Mouse (Mus musculus) hindbrain, embryonic 15.5 days (tissue): ENCODE measurements around the gene Nid2. TPM values are rescaled to one million over a fixed set of nuclear protein-coding genes. Genes with fewer than 3 reads are reported as not detected.
A peak's percentile ranks its signal among the peaks of the same experiment; 100 is the strongest.

ENCODE experiments used
- ATAC-seq: fragments of 200-750 bp; cut with Nextera tagmentation; 2 replicates; pipeline ENCODE4 v1.8.0; 2017; ENCODE audit warnings: low read depth, moderate number of reproducible peaks, moderate TSS enrichment; ENCODE audit not compliant: low FRiP score
- H3K27ac ChIP-seq: fragments of 300-500 bp; sonication (generic); replicated peaks from 2 replicates; pipeline ENCODE4 v1.5.1; 2015; ENCODE audit warnings: mild to moderate bottlenecking, inconsistent platforms
- H3K27me3 ChIP-seq: fragments of 300-500 bp; sonication (generic); 2 replicates; pipeline ENCODE4 v1.6.1; 2015; ENCODE audit warnings: control low read depth, inconsistent platforms
- H3K36me3 ChIP-seq: fragments of 300-500 bp; sonication (generic); 2 replicates; pipeline ENCODE4 v1.6.1; 2015; ENCODE audit warnings: control low read depth, inconsistent platforms
- H3K4me1 ChIP-seq: fragments of 300-500 bp; sonication (generic); replicated peaks from 2 replicates; pipeline ENCODE4 v1.6.1; 2015; ENCODE audit warnings: control low read depth, inconsistent platforms
- H3K4me2 ChIP-seq: fragments of 300-500 bp; sonication (generic); 2 replicates; pipeline ENCODE4 v1.6.1; 2015; ENCODE audit warnings: moderate library complexity, mild to moderate bottlenecking, inconsistent platforms
- H3K4me3 ChIP-seq: fragments of 300-500 bp; sonication (generic); 2 replicates; pipeline ENCODE4 v1.5.1; 2015; ENCODE audit warnings: mild to moderate bottlenecking, inconsistent platforms
- H3K9ac ChIP-seq: fragments of 300-500 bp; sonication (generic); 2 replicates; pipeline ENCODE4 v1.6.1; 2015; ENCODE audit warnings: inconsistent platforms
- H3K9me3 ChIP-seq: fragments of 300-500 bp; sonication (generic); 2 replicates; pipeline ENCODE4 v1.6.1; 2016; ENCODE audit warnings: control low read depth, inconsistent platforms
- WGBS: fragments of 180-500 bp; shearing (Covaris S2); methylation state at CpG from one replicate; pipeline ENCODE4 v1.1.7; 2015; 5-methylcytosine and 5-hydroxymethylcytosine counted together
- polyA plus RNA-seq: library from polyadenylated mRNA; unstranded; fragments of >200 nt; fragmentation: Nextera tagmentation; extraction: Ambion mirVana; gene quantifications from 2 replicates; pipeline ENCODE4 v1.2.1, GENCODE M21; 2015

Gene Nid2
- polyA plus RNA-seq, 1 experiment from 2014 or later, result 45.7 TPM

GRCm38 (mm10) chr14:19728278-19728677 lies 22.8 kb upstream of the Nid2 start:
- Histone ChIP-seq H3K27ac (no peak overlapping the region), H3K36me3 (no peaks in the 10 kb centered on the region), H3K27me3 (no peaks in the 10 kb centered on the region), H3K9ac (no peak overlapping the region), H3K4me1 (no peaks in the 10 kb centered on the region), H3K4me3 (no peak overlapping the region), H3K4me2 (no peak overlapping the region), H3K9me3 (no peaks in the 10 kb centered on the region)
- ATAC-seq, result no peak
- WGBS, result 76% methylated on average over 5 of the region's 5 CpGs

GRCm38 (mm10) chr14:19728737-19729136 lies 22.3 kb upstream of the Nid2 start:
- no peak overlapping the region for H3K9ac ChIP-seq
- ATAC-seq, result peak; percentile 66; the same call in 1 of the 2 replicates
- no peaks in the 10 kb centered on the region for H3K4me1 ChIP-seq
- H3K27me3 ChIP-seq, result no peaks in the 10 kb centered on the region
- H3K36me3 ChIP-seq, result no peaks in the 10 kb centered on the region
- no peak overlapping the region for H3K4me2 ChIP-seq
- H3K4me3 ChIP-seq, result no peak overlapping the region
- 61% methylated on average over 7 of the region's 7 CpGs for WGBS
- no peaks in the 10 kb centered on the region for H3K9me3 ChIP-seq
- H3K27ac ChIP-seq, result no peak overlapping the region

- H3K27ac ChIP-seq, result no peak overlapping the region
- H3K4me2 ChIP-seq, result no peak overlapping the region
- no peaks in the 10 kb centered on the region; the same call in 1 of the 2 replicates for H3K4me1 ChIP-seq
- no peaks in the 10 kb centered on the region for H3K27me3 ChIP-seq
- H3K9me3 ChIP-seq, result no peaks in the 10 kb centered on the region
- no peak overlapping the region for H3K9ac ChIP-seq
- ATAC-seq, result no peak
- no peaks in the 10 kb centered on the region for H3K36me3 ChIP-seq
- H3K4me3 ChIP-seq, result no peak overlapping the region
- WGBS, result 84% methylated on average over 2 of the region's 2 CpGs
Observed at GRCm38 (mm10) chr14:19732097-19732496, 19.0 kb upstream of the Nid2 start.

- peaks cover 4% of the 10 kb centered on the region; the same call in 1 of the 2 replicates for H3K4me1 ChIP-seq
- no peak overlapping the region for H3K4me3 ChIP-seq
- H3K9ac ChIP-seq, result no peak overlapping the region
- H3K4me2 ChIP-seq, result no peak overlapping the region
- 49% methylated on average over 4 of the region's 4 CpGs for WGBS
- H3K27ac ChIP-seq, result no peak overlapping the region
- ATAC-seq, result no peak
- H3K9me3 ChIP-seq, result no peaks in the 10 kb centered on the region
- H3K27me3 ChIP-seq, result no peaks in the 10 kb centered on the region
- H3K36me3 ChIP-seq, result no peaks in the 10 kb centered on the region
Observed at GRCm38 (mm10) chr14:19733490-19734282, 17.4 kb upstream of the Nid2 start.

GRCm38 (mm10) chr14:19735303-19735702 lies 15.8 kb upstream of the Nid2 start:
- H3K4me1 ChIP-seq, result peaks cover 4% of the 10 kb centered on the region; the same call in 1 of the 2 replicates
- H3K4me2 ChIP-seq, result no peak overlapping the region
- H3K4me3 ChIP-seq, result no peak overlapping the region
- H3K27ac ChIP-seq, result no peak overlapping the region
- H3K9ac ChIP-seq, result no peak overlapping the region
- H3K9me3 ChIP-seq, result no peaks in the 10 kb centered on the region
- no peaks in the 10 kb centered on the region for H3K27me3 ChIP-seq
- H3K36me3 ChIP-seq, result no peaks in the 10 kb centered on the region
- 29% methylated on average over 6 of the region's 6 CpGs for WGBS
- no peak for ATAC-seq

GRCm38 (mm10) chr14:19737568-19737967 lies 13.5 kb upstream of the Nid2 start:
- ATAC-seq, result no peak
- H3K4me3 ChIP-seq, result no peak overlapping the region
- H3K27me3 ChIP-seq, result no peaks in the 10 kb centered on the region
- H3K27ac ChIP-seq, result peak overlapping the region; percentile 55; the same call in 1 of the 2 replicates
- no peaks in the 10 kb centered on the region for H3K36me3 ChIP-seq
- H3K9me3 ChIP-seq, result no peaks in the 10 kb centered on the region
- no peak overlapping the region for H3K9ac ChIP-seq
- peaks cover 4% of the 10 kb centered on the region; the same call in 1 of the 2 replicates for H3K4me1 ChIP-seq
- no peak overlapping the region for H3K4me2 ChIP-seq

- Histone ChIP-seq H3K9ac (no peak overlapping the region), H3K9me3 (no peaks in the 10 kb centered on the region), H3K4me2 (no peak overlapping the region), H3K27ac (peak overlapping the region; percentile 55; the same call in 1 of the 2 replicates), H3K36me3 (no peaks in the 10 kb centered on the region), H3K4me3 (no peak overlapping the region), H3K27me3 (no peaks in the 10 kb centered on the region), H3K4me1 (peaks cover 4% of the 10 kb centered on the region; the same call in 1 of the 2 replicates)
- WGBS, result 39% methylated on average over 5 of the region's 5 CpGs
- ATAC-seq, result no peak
Observed at GRCm38 (mm10) chr14:19738094-19738843, 12.8 kb upstream of the Nid2 start.

GRCm38 (mm10) chr14:19739416-19740146 lies 11.5 kb upstream of the Nid2 start:
- Histone ChIP-seq H3K9me3 (no peaks in the 10 kb centered on the region), H3K36me3 (no peaks in the 10 kb centered on the region), H3K27ac (no peak overlapping the region), H3K4me2 (no peak overlapping the region), H3K27me3 (no peaks in the 10 kb centered on the region), H3K9ac (no peak overlapping the region), H3K4me1 (peaks cover 4% of the 10 kb centered on the region; the same call in 1 of the 2 replicates), H3K4me3 (no peak overlapping the region)
- 42% methylated on average over 9 of the region's 9 CpGs for WGBS
- no peak for ATAC-seq

GRCm38 (mm10) chr14:19740147-19740738 lies 10.8 kb upstream of the Nid2 start:
- H3K4me3 ChIP-seq, result no peak overlapping the region
- H3K36me3 ChIP-seq, result no peaks in the 10 kb centered on the region
- 86% methylated on average over 6 of the region's 6 CpGs for whole genome bisulfite sequencing
- no peak overlapping the region for H3K27ac ChIP-seq
- no peak overlapping the region for H3K4me2 ChIP-seq
- peaks cover 4% of the 10 kb centered on the region; the same call in 1 of the 2 replicates for H3K4me1 ChIP-seq
- H3K9ac ChIP-seq, result no peak overlapping the region
- ATAC-seq, result no peak
- no peaks in the 10 kb centered on the region for H3K9me3 ChIP-seq
- H3K27me3 ChIP-seq, result no peaks in the 10 kb centered on the region

- H3K36me3 ChIP-seq, result no peaks in the 10 kb centered on the region
- no peak overlapping the region for H3K27ac ChIP-seq
- H3K4me2 ChIP-seq, result no peak overlapping the region
- WGBS, result 86% methylated on average over 5 of the region's 5 CpGs
- H3K9me3 ChIP-seq, result no peaks in the 10 kb centered on the region
- H3K27me3 ChIP-seq, result no peaks in the 10 kb centered on the region
- no peak overlapping the region for H3K9ac ChIP-seq
- no peaks in the 10 kb centered on the region for H3K4me1 ChIP-seq
- H3K4me3 ChIP-seq, result no peak overlapping the region
- no peak for ATAC-seq
Observed at GRCm38 (mm10) chr14:19744876-19745275, 6.2 kb upstream of the Nid2 start.

- 93% methylated on average over 2 of the region's 2 CpGs for WGBS
- ATAC-seq, result no peak
- H3K4me1 ChIP-seq, result peaks cover 9% of the 10 kb centered on the region
- H3K27me3 ChIP-seq, result peaks cover 7% of the 10 kb centered on the region
- no peak overlapping the region for H3K4me3 ChIP-seq
- H3K4me2 ChIP-seq, result no peak overlapping the region
- no peak overlapping the region for H3K27ac ChIP-seq
- no peaks in the 10 kb centered on the region for H3K36me3 ChIP-seq
- H3K9me3 ChIP-seq, result no peaks in the 10 kb centered on the region
- H3K9ac ChIP-seq, result no peak overlapping the region
Observed at GRCm38 (mm10) chr14:19746232-19746631, 4.8 kb upstream of the Nid2 start.
